Mouse (Mus musculus) MEL (cell line): ENCODE data around the gene Lag3. TPM values are rescaled to one million over a fixed set of nuclear protein-coding genes. Genes with fewer than 3 reads are reported as not detected.

Experiments used
- DNase-seq: peaks from one replicate; pipeline ENCODE4 v3.0.0; 2011; ENCODE audit warnings: low read depth, low spot score
- H3K27ac ChIP-seq: 2 replicates; pipeline ENCODE4 v1.5.1; 2012; ENCODE audit warnings: low read depth, mild to moderate bottlenecking, control low read depth, low read length, moderate library complexity; ENCODE audit not compliant: control insufficient read depth
- H3K27me3 ChIP-seq, 2 experiments: fragments of 150-350 bp in 1 of 2; sonication (generic) in 1 of 2; 2 replicates each; pipeline ENCODE4 v1.6.1; 2012; ENCODE audit warnings: low read length in 2 of 2, mild to moderate bottlenecking in 2 of 2, improper control_type of control experiment in 1 of 2, moderate library complexity in 1 of 2; ENCODE audit not compliant: insufficient read depth in 2 of 2, control insufficient read depth in 1 of 2
- H3K36me3 ChIP-seq, 2 experiments: 2 replicates each; pipeline ENCODE4 v1.6.1; 2012 to 2014; ENCODE audit warnings: low read length in 2 of 2, improper control_type of control experiment in 1 of 2, inconsistent platforms in 1 of 2, mild to moderate bottlenecking in 1 of 2; ENCODE audit not compliant: insufficient read depth in 2 of 2, control insufficient read depth in 1 of 2
- H3K4me1 ChIP-seq, 2 experiments: fragments of 150-350 bp in 1 of 2; sonication (generic) in 1 of 2; 2 replicates each; pipeline ENCODE4 v1.6.1; 2012; ENCODE audit warnings: low read length in 2 of 2, improper control_type of control experiment in 1 of 2, mild to moderate bottlenecking in 1 of 2; ENCODE audit not compliant: insufficient read depth in 2 of 2, control insufficient read depth in 1 of 2
- H3K4me3 ChIP-seq, 2 experiments: fragments of 150-350 bp in 1 of 2; sonication (generic) in 1 of 2; 2 replicates each; pipeline ENCODE4 v1.5.1; 2012; ENCODE audit warnings: low read depth in 2 of 2, low read length in 2 of 2, mild to moderate bottlenecking in 2 of 2, moderate library complexity in 2 of 2, control low read depth in 1 of 2, improper control_type of control experiment in 1 of 2; ENCODE audit not compliant: control insufficient read depth in 1 of 2, insufficient read depth in 1 of 2
- H3K79me2 ChIP-seq: 2 replicates; pipeline ENCODE4 v1.6.1; 2012; ENCODE audit warnings: mild to moderate bottlenecking, low read length, moderate library complexity; ENCODE audit not compliant: control insufficient read depth, poor library complexity, insufficient read depth
- H3K9ac ChIP-seq: 2 replicates; pipeline ENCODE4 v1.6.1; 2012; ENCODE audit warnings: low read depth, mild to moderate bottlenecking, control low read depth, low read length, moderate library complexity; ENCODE audit not compliant: control insufficient read depth, poor library complexity, severe bottlenecking
- H3K9me3 ChIP-seq: fragments of 150-350 bp; sonication (generic); replicated peaks from 2 replicates; pipeline ENCODE4 v1.6.1; 2012; ENCODE audit warnings: mild to moderate bottlenecking, low read length, improper control_type of control experiment, moderate library complexity; ENCODE audit not compliant: insufficient read depth
- CHD2 ChIP-seq: IDR thresholded peaks from 2 replicates; pipeline ENCODE4 v1.6.1; 2011; ENCODE audit warnings: low read length, improper control_type of control experiment
- ELF1 ChIP-seq: IDR thresholded peaks from 2 replicates; pipeline ENCODE4 v1.6.1; 2014; ENCODE audit warnings: low read depth, mild to moderate bottlenecking, inconsistent platforms, low read length, improper control_type of control experiment, moderate library complexity
- GABPA ChIP-seq: IDR thresholded peaks from 2 replicates; pipeline ENCODE4 v1.6.1; 2012; ENCODE audit warnings: low read depth, mild to moderate bottlenecking, inconsistent platforms, low read length, improper control_type of control experiment, moderate library complexity
- HCFC1 ChIP-seq: IDR thresholded peaks from 2 replicates; pipeline ENCODE4 v1.6.1; 2012; ENCODE audit warnings: low read depth, mild to moderate bottlenecking, inconsistent platforms, low read length, improper control_type of control experiment, moderate library complexity
- MAZ ChIP-seq: IDR thresholded peaks from 2 replicates; pipeline ENCODE4 v1.6.1; 2012; ENCODE audit warnings: low read depth, mild to moderate bottlenecking, inconsistent platforms, low read length, improper control_type of control experiment
- MEF2A ChIP-seq: IDR thresholded peaks from 2 replicates; pipeline ENCODE4 v1.6.1; 2014; ENCODE audit warnings: low read depth, mild to moderate bottlenecking, inconsistent platforms, low read length, improper control_type of control experiment; ENCODE audit not compliant: poor library complexity, insufficient replicate concordance, severe bottlenecking; ENCODE audit errors: extremely low read depth
- MXI1 ChIP-seq: IDR thresholded peaks from 2 replicates; pipeline ENCODE4 v1.6.1; 2011; ENCODE audit warnings: mild to moderate bottlenecking, low read depth, low read length, improper control_type of control experiment
- NRF1 ChIP-seq: IDR thresholded peaks from 2 replicates; pipeline ENCODE4 v1.6.1; 2014; ENCODE audit warnings: low read depth, mild to moderate bottlenecking, inconsistent platforms, low read length, improper control_type of control experiment, moderate library complexity; ENCODE audit not compliant: poor library complexity, insufficient read depth, severe bottlenecking
- POLR2A ChIP-seq, 2 experiments: IDR thresholded peaks; 2 replicates each; pipeline ENCODE4 v1.6.1; 2011 to 2012; ENCODE audit warnings: low read length in 2 of 2, mild to moderate bottlenecking in 2 of 2, control low read depth in 1 of 2, improper control_type of control experiment in 1 of 2, low read depth in 1 of 2, moderate library complexity in 1 of 2; ENCODE audit not compliant: control insufficient read depth in 1 of 2, insufficient read depth in 1 of 2, poor library complexity in 1 of 2
- USF1 ChIP-seq: IDR thresholded peaks from 2 replicates; pipeline ENCODE4 v1.6.1; 2014; ENCODE audit warnings: low read depth, mild to moderate bottlenecking, inconsistent platforms, low read length, improper control_type of control experiment, moderate library complexity
- ZNF384 ChIP-seq: IDR thresholded peaks from 2 replicates; pipeline ENCODE4 v1.6.1; 2012; ENCODE audit warnings: low read depth, mild to moderate bottlenecking, inconsistent platforms, low read length, improper control_type of control experiment
- polyA plus RNA-seq, 2 experiments: library from polyadenylated mRNA; stranded (reverse) in 1 of 2; unstranded in 1 of 2; fragments of >175 nt in 1 of 2; fragments of >200 nt in 1 of 2; gene quantifications; 2 replicates each; pipeline versions ENCODE4 v1.2.1 to v1.2.4; 2012; ENCODE audit warnings: low replicate concordance in 2 of 2, low read depth in 1 of 2; ENCODE audit not compliant: insufficient read length in 2 of 2, insufficient read depth in 1 of 2, missing spikeins in 1 of 2
- total RNA-seq: library from RNA; depleted of rRNA; stranded (reverse); fragments of 300-350 nt; gene quantifications from 2 replicates; pipeline ENCODE4 v1.2.3, GENCODE M21; 2012

Lag3 gene
- total and polyA plus RNA-seq, 3 experiments: 0.35 to 1.3 TPM; not detected in 1

GRCm38 (mm10) chr6:124920318-124921085 lies 9.0 kb upstream of the Lag3 start:
- peaks cover 0 to 33% of the 10 kb centered on the region in 2 experiments; a peak in 2 of 4 replicates for H3K36me3 ChIP-seq
- DNase-seq: peak; percentile 33
- no peak overlapping the region for H3K4me3 ChIP-seq
- no peak overlapping the region for H3K9ac ChIP-seq
- TF ChIP-seq ZNF384 (0 out of 2 replicates have a peak, but pooled peaks have one; percentile 8), GABPA (no peak)
- no peak overlapping the region for H3K27ac ChIP-seq
- H3K4me1 ChIP-seq: peaks cover 24 to 45% of the 10 kb centered on the region in 2 experiments
- peaks cover 6% of the 10 kb centered on the region; the same call in 1 of the 2 replicates for H3K79me2 ChIP-seq
- H3K9me3 ChIP-seq: no peaks in the 10 kb centered on the region
- no peaks in the 10 kb centered on the region for H3K27me3 ChIP-seq

GRCm38 (mm10) chr6:124919695-124920317 lies 8.3 kb upstream of the Lag3 start, which contains the start of gene Ptms:
Gene Ptms (minus strand): TSS chr6:124920103.
- TF ChIP-seq MEF2A (no peak), CHD2 (peak; percentile 90), HCFC1 (peak; percentile 45; the same call in 1 of the 2 replicates), NRF1 (no peak), POLR2A (IDR thresholded peaks at IDR 0.05; ENCODE audit: control insufficient read depth in 1 of 2, insufficient read depth in 1 of 2, low read depth in 1 of 2, low read length in 2 of 2, poor library complexity in 1 of 2) (no peak), MXI1 (peak; percentile 55; the same call in 1 of the 2 replicates), MAZ (peak; percentile 65; the same call in 1 of the 2 replicates), ELF1 (peak; percentile 20; the same call in 1 of the 2 replicates), USF1 (0 out of 2 replicates have a peak, but pooled peaks have one; percentile 19)
- TF ChIP-seq, all 39 proteins: peak for 6
- DNase-seq: peak; percentile 89
- Histone ChIP-seq H3K9me3 (no peaks in the 10 kb centered on the region), H3K27ac (no peak within 1 kb of the TSS), H3K4me1 (peaks cover 24 to 45% of the 10 kb centered on the region in 2 experiments), H3K4me3 (peak within 1 kb of the TSS; percentile 19 to 39; a peak in 3 of 4 replicates), H3K79me2 (peaks cover 6% of the 10 kb centered on the region; the same call in 1 of the 2 replicates), H3K9ac (peak within 1 kb of the TSS; percentile 34), H3K27me3 (no peaks in the 10 kb centered on the region), H3K36me3 (peaks cover 0 to 33% of the 10 kb centered on the region in 2 experiments; a peak in 2 of 4 replicates)
